Mouse (Mus musculus) forebrain, embryonic 14.5 days (tissue): ENCODE data around the gene Gpx5. TPM values are rescaled to one million over a fixed set of nuclear protein-coding genes. Genes with fewer than 3 reads are reported as not detected.

Source experiments
- ATAC-seq: fragments of 200-750 bp; cut with Nextera tagmentation; 2 replicates; pipeline ENCODE4 v1.8.0; 2017; ENCODE audit warnings: mild to moderate bottlenecking, moderate library complexity
- DNase-seq: peaks from one replicate; pipeline ENCODE4 v3.0.0-alpha.2; 2015; ENCODE audit warnings: low spot score
- H3K27ac ChIP-seq: fragments of 300-500 bp; sonication (generic); 2 replicates; pipeline ENCODE4 v1.5.1; 2014; ENCODE audit warnings: low read depth, mild to moderate bottlenecking, control low read depth, low read length, moderate library complexity
- H3K27me3 ChIP-seq: fragments of 300-500 bp; sonication (generic); replicated peaks from 2 replicates; pipeline ENCODE4 v1.6.1; 2014; ENCODE audit warnings: low read length, control low read depth, mixed read lengths; ENCODE audit not compliant: control insufficient read depth, insufficient read depth
- H3K36me3 ChIP-seq: fragments of 300-500 bp; sonication (generic); 2 replicates; pipeline ENCODE4 v1.6.1; 2014; ENCODE audit warnings: low read length, control low read depth; ENCODE audit not compliant: control insufficient read depth, insufficient read depth
- H3K4me1 ChIP-seq: fragments of 300-500 bp; sonication (generic); 2 replicates; pipeline ENCODE4 v1.6.1; 2014; ENCODE audit warnings: antibody characterized with exemption, low read length, control low read depth; ENCODE audit not compliant: control insufficient read depth, insufficient read depth
- H3K4me2 ChIP-seq: fragments of 300-500 bp; sonication (generic); 2 replicates; pipeline ENCODE4 v1.6.1; 2014; ENCODE audit warnings: mild to moderate bottlenecking, control low read depth, low read length
- H3K4me3 ChIP-seq: fragments of 300-500 bp; sonication (generic); 2 replicates; pipeline ENCODE4 v1.5.1; 2014; ENCODE audit warnings: low read depth, low read length, control low read depth
- H3K9ac ChIP-seq: fragments of 300-500 bp; sonication (generic); 2 replicates; pipeline ENCODE4 v1.6.1; 2014; ENCODE audit warnings: mild to moderate bottlenecking, low read length, control low read depth, moderate library complexity
- H3K9me3 ChIP-seq: fragments of 300-500 bp; sonication (generic); replicated peaks from 2 replicates; pipeline ENCODE4 v1.6.1; 2016; ENCODE audit warnings: low read length, control low read depth, mixed read lengths; ENCODE audit not compliant: control insufficient read depth
- WGBS: fragments of 180-500 bp; shearing (Covaris S2); extraction: QIAGEN DNeasy Blood & Tissue Kit; methylation state at CpG from one replicate; pipeline ENCODE4 v1.1.7; 2014; 5-methylcytosine and 5-hydroxymethylcytosine counted together
- polyA plus RNA-seq: library from polyadenylated mRNA; unstranded; fragments of >200 nt; fragmentation: Nextera tagmentation; extraction: Ambion mirVana; gene quantifications from 2 replicates; pipeline ENCODE4 v1.2.1, GENCODE M21; 2014

The Gpx5 gene
- polyA plus RNA-seq, 1 experiment from 2014 or later = not detected

DNA sequence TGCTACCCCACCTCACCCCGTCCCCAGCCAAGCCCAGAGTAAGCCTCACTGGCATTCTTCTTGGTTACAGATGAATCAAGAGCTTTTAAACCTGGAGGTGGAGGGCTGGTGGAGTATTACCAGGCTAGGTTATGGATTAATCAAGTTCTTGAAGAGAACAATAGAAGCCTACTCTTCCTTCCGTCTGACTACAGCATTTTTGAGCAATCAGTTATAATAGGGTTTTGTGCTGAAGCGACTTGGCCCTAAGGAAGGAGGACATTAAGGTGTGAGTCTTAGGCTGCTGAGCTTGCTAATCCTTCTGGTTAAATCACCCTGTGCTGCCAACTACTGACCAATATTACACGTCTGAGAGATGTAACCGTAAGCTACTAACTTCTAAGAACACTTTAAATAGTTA lies 32.2 kb downstream of the Gpx5 start:
- Histone ChIP-seq H3K4me3 (peak overlapping the region; percentile 53), H3K4me2 (peak overlapping the region; percentile 59), H3K27ac (no peak overlapping the region), H3K4me1 (peaks cover 2% of the 10 kb centered on the region; the same call in 1 of the 2 replicates), H3K36me3 (no peaks in the 10 kb centered on the region), H3K9ac (peak overlapping the region; percentile 58; the same call in 1 of the 2 replicates), H3K9me3 (no peaks in the 10 kb centered on the region), H3K27me3 (no peaks in the 10 kb centered on the region; the same call in 1 of the 2 replicates)
- WGBS = 11% methylated on average over 5 of the region's 5 CpGs
- no peak for DNase-seq
- ATAC-seq = peak; percentile 21

DNA sequence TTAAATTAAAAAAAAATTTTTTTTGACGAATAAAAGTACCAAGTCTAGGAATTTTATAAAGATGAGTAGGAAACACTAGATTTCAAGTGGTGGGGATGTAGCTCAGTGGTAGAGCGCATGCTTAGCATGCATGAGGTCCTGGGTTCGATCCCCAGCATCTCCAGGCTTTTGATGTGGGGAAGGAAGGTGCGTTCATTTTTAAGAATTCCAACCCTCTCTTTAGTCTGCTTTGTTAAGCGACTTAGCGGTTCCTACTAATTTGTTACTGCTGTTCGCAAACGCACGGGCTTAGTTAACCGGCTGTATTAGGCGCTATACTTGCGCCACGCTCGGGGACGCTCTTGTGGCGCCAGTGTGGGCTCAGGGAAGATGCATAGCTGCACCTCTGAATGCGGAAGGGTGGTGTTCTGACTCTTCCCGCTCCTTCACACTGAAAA lies 32.8 kb downstream of the Gpx5 start:
- H3K36me3 ChIP-seq = no peaks in the 10 kb centered on the region
- H3K4me3 ChIP-seq = peak overlapping the region; percentile 53
- under 1% methylated on average over 18 of the region's 18 CpGs for WGBS
- ATAC-seq = peak; percentile 93
- H3K27me3 ChIP-seq = no peaks in the 10 kb centered on the region; the same call in 1 of the 2 replicates
- peak overlapping the region; percentile 58; the same call in 1 of the 2 replicates for H3K9ac ChIP-seq
- no peak overlapping the region for H3K27ac ChIP-seq
- H3K9me3 ChIP-seq = no peaks in the 10 kb centered on the region
- peak overlapping the region; percentile 59 for H3K4me2 ChIP-seq
- H3K4me1 ChIP-seq = peaks cover 2% of the 10 kb centered on the region; the same call in 1 of the 2 replicates
- DNase-seq = peak; percentile 88

DNA sequence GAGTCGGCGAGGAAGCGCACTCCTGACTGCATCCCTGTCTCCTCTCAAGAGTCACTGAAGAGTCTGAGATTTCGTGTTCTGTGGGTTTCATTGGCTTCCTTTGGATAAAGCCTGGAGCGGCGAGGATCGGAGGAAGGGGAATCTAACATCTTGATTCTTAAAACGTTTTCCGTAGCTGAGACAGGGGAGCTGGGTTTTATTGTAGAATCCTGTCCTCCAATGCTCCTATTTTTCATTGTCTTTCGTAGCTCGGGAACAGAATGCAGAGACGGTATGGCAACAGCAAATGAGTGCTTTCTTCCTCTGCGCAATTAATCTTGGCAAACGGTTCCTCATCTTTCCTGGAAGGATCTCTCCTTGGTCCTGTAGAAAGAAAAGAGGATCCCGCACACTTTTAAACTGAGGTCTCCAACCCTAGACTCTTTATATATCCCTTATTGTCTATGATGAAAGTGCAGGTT lies 33.3 kb downstream of the Gpx5 start:
- H3K27ac ChIP-seq = no peak overlapping the region
- peak; percentile 16; the same call in 1 of the 2 replicates for ATAC-seq
- WGBS = under 1% methylated on average over 15 of the region's 15 CpGs

DNA sequence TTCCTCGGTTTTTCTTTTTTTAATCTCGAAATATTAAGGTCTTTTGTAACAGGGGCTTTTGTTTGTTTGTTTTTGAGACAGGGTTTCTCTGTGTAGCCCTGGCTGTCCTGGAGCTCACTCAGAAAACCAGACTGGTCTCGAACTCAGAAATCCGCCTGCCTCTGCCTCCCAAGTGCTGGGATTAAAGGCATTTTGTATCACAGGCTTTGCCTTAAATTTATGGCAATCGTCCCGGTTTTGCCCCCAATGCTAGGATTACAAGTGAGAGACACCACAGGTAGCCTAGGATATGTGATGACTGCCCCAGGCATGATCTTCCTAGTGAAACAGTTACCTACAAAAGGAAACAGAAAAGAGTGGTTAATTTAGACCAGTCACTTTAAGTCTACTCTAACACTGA lies 34.0 kb downstream of the Gpx5 start:
- H3K4me1 ChIP-seq = peaks cover 2% of the 10 kb centered on the region; the same call in 1 of the 2 replicates
- peak overlapping the region; percentile 59 for H3K4me2 ChIP-seq
- 15% methylated on average over 6 of the region's 6 CpGs for WGBS
- DNase-seq (no peak), ATAC-seq (no peak)
- H3K36me3 ChIP-seq = no peaks in the 10 kb centered on the region
- H3K27me3 ChIP-seq = no peaks in the 10 kb centered on the region; the same call in 1 of the 2 replicates
- peak overlapping the region; percentile 53 for H3K4me3 ChIP-seq
- no peak overlapping the region for H3K27ac ChIP-seq
- no peaks in the 10 kb centered on the region for H3K9me3 ChIP-seq
- H3K9ac ChIP-seq = no peak overlapping the region

More for the DNA sequence above, 33.3 kb downstream of the Gpx5 start:
- Histone ChIP-seq H3K4me3 (peak overlapping the region; percentile 53), H3K4me1 (peaks cover 2% of the 10 kb centered on the region; the same call in 1 of the 2 replicates), H3K27me3 (no peaks in the 10 kb centered on the region; the same call in 1 of the 2 replicates), H3K9ac (peak overlapping the region; percentile 68), H3K4me2 (peak overlapping the region; percentile 59), H3K36me3 (no peaks in the 10 kb centered on the region), H3K9me3 (no peaks in the 10 kb centered on the region)
- peak; percentile 60 for DNase-seq

DNA sequence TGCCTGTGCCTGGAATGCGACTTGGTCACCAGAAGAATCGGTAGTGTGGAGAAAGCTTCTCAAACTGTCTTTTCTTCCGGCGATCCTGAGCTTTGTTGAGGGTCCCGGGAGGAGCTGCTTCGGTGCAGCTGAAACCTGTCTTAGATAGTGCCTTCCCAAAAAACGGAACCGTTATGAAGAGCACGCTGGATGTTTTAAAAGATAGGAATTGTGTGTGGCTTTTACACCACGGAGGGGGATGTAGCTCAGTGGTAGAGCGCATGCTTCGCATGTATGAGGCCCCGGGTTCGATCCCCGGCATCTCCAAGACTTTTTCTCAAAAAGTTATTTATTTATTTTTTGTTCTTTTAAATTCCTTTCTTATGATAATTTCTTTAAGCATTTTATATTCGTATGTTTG lies 38.5 kb downstream of the Gpx5 start:
- no peaks in the 10 kb centered on the region for H3K9me3 ChIP-seq
- H3K36me3 ChIP-seq = no peaks in the 10 kb centered on the region
- DNase-seq = peak; percentile 85
- peak; percentile 89 for ATAC-seq
- under 1% methylated on average over 16 of the region's 16 CpGs for WGBS
- H3K4me3 ChIP-seq = peak overlapping the region; percentile 42
- peak overlapping the region; percentile 51 for H3K4me2 ChIP-seq
- H3K4me1 ChIP-seq = 0 out of 2 replicates have a peak, but pooled peaks cover 3% of the 10 kb centered on the region
- no peaks in the 10 kb centered on the region; the same call in 1 of the 2 replicates for H3K27me3 ChIP-seq
- H3K27ac ChIP-seq = no peak overlapping the region
- H3K9ac ChIP-seq = peak overlapping the region; percentile 49

DNA sequence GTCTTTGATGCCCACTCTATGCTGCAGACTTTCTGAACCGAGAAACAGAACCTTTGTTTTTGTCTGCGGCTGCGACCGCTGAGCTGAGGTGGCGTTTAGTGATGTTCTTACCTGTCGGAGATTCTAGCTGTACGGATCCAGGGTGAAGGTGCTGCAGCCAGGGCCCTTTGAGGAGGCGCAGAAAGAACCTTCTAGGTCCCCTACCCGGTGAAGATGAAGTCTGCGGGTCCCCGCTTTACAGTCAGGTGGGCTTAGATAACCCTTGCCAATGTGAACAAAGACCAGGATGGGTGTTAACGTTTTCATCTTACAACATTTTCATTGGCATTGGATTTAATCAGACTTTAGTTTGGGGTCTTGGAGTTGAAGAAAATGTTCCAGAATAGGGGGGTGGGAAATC lies 39.0 kb downstream of the Gpx5 start:
- ATAC-seq (peak; percentile 62), DNase-seq (peak; percentile 14)
- H3K36me3 ChIP-seq = no peaks in the 10 kb centered on the region
- no peak overlapping the region for H3K27ac ChIP-seq
- no peaks in the 10 kb centered on the region for H3K9me3 ChIP-seq
- no peaks in the 10 kb centered on the region; the same call in 1 of the 2 replicates for H3K27me3 ChIP-seq
- peak overlapping the region; percentile 51 for H3K4me2 ChIP-seq
- 0 out of 2 replicates have a peak, but pooled peaks cover 3% of the 10 kb centered on the region for H3K4me1 ChIP-seq
- under 1% methylated on average over 12 of the region's 12 CpGs for WGBS
- H3K4me3 ChIP-seq = peak overlapping the region; percentile 42
- H3K9ac ChIP-seq = peak overlapping the region; percentile 49

DNA sequence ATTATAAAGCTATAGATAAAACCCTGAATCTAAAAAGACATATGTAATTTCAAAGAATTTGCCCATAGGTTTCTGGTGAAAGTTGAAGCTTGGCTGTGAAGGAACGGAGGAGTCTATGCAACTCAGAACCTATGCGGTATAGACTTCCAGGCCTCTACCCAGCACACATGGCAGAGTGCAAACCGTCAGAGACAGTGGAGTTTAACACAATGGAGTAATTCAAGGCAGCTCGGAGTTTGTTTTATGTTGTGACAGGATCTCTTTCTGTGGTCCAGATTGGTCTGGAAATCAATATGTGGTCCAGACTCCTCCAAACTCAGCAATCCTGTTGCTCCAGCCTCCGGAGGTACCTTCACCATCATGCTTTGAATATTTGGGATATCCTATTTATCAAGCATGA lies 39.5 kb downstream of the Gpx5 start:
- 17% methylated on average over 5 of the region's 5 CpGs for WGBS
- H3K36me3 ChIP-seq = no peaks in the 10 kb centered on the region
- H3K9me3 ChIP-seq = no peaks in the 10 kb centered on the region
- H3K4me2 ChIP-seq = peak overlapping the region; percentile 51
- 0 out of 2 replicates have a peak, but pooled peaks cover 3% of the 10 kb centered on the region for H3K4me1 ChIP-seq
- ATAC-seq = no peak
- DNase-seq = peak; percentile 14
- H3K27ac ChIP-seq = no peak overlapping the region
- H3K9ac ChIP-seq = peak overlapping the region; percentile 49
- no peaks in the 10 kb centered on the region; the same call in 1 of the 2 replicates for H3K27me3 ChIP-seq
- H3K4me3 ChIP-seq = peak overlapping the region; percentile 42

DNA sequence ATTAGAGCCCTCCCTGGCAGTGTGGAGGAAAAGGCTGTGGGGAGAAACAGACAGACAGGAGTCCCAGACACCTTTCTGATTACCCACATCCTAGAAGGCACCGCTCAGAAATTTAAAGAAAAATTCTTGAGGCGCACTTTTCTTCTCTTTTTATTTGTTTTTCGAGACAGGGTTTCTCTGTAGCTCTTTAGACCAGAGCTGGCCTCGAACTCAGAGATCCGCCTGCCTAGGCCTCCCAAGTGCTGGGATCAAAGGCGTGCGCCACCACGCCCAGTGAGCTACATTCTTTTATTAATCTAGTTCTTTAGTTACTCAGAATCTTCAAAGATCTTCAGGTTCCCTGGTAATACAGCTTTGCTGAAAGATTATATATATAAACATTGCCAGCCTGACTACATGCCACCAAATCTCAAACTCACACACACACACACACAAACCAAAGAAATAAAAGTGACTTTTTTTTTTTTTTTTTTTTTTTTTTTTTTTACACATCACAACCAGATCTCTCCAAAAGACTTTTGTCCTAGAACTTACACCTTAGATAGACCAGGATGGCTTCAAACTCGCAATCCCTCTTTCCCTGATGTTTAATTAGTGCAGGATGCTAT lies 42.4 kb downstream of the Gpx5 start:
- ATAC-seq (no peak), DNase-seq (no peak)
- H3K36me3 ChIP-seq = no peaks in the 10 kb centered on the region
- H3K4me3 ChIP-seq = no peak overlapping the region
- no peak overlapping the region for H3K27ac ChIP-seq
- H3K4me2 ChIP-seq = no peak overlapping the region
- no peaks in the 10 kb centered on the region for H3K27me3 ChIP-seq
- H3K9me3 ChIP-seq = no peaks in the 10 kb centered on the region
- H3K4me1 ChIP-seq = 0 out of 2 replicates have a peak, but pooled peaks cover 3% of the 10 kb centered on the region
- H3K9ac ChIP-seq = no peak overlapping the region
- 37% methylated on average over 9 of the region's 9 CpGs for WGBS

DNA sequence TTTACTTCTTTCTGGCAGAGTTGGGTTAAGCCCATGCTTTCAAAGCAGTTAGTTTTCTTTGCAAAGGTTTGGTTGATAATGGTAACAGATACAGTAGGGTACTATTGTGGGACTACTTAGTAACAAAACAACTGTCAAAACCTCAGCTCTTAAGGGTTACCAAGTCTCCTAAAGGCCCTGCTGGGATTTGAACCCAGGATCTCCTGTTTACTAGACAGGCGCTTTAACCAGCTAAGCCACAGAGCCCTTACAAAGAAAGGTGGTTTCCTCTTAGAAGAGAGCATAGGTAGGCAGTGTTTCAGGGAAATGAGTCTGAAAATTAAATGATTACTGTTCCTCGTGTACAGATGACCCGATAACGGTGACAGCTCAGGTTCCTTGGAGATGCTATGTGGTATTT lies 43.5 kb downstream of the Gpx5 start:
- Histone ChIP-seq H3K4me2 (no peak overlapping the region), H3K4me3 (no peak overlapping the region), H3K36me3 (no peaks in the 10 kb centered on the region), H3K4me1 (0 out of 2 replicates have a peak, but pooled peaks cover 3% of the 10 kb centered on the region), H3K27ac (no peak overlapping the region), H3K9ac (no peak overlapping the region), H3K27me3 (peaks cover 6% of the 10 kb centered on the region; the same call in 1 of the 2 replicates), H3K9me3 (no peaks in the 10 kb centered on the region)
- 15% methylated on average over 4 of the region's 4 CpGs for WGBS
- no peak for ATAC-seq
- DNase-seq = no peak
